Mouse (Mus musculus) embryo, embryonic 11.5 days (tissue): ENCODE measurements around the gene Ndufab1.
A peak's percentile ranks its signal among the peaks of the same experiment; 100 is the strongest.

Source experiments
- DNase-seq: peaks from one replicate; pipeline ENCODE4 v3.0.0-alpha.2; 2012; ENCODE audit warnings: low read depth, low spot score

Ndufab1 gene

DNA sequence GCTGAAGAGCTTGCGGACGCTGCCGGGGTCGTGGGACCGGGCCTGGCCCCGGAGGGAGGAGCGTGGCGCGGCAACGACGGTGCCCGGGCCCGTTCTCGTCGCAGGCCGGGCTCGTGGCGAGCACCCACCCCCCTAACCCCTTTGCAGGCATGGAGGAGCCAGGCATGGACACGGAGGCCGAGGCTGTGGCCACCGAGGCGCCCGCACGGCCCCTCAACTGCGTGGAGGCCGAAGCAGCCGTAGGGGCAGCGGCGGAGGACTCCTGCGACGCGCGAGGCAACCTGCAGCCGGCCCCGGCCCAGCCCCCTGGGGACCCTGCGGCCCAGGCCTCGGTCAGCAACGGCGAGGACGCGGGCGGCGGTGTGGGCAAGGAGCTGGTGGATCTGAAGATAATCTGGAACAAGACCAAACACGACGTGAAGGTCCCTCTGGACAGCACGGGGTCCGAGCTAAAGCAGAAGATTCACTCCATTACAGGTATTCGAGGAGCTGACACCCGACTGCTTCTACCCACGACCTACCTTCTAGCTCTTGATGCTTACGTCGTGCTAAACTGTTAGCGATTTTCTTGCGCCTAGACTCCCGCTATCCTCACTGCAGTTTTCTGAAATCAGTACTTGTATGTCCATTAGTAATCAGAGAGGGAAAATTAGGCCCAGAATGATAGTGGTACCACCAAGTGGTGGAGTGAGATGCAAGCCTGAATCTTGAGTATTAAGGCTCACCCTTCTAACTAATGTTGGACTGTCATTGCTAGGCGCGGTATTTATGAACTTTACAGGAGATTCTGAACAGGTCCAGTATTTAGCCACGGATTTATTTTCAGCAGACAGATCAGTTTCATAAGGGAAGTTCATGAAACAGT, 33.9 kb downstream of the Ndufab1 start:
- no peak for DNase-seq

DNA sequence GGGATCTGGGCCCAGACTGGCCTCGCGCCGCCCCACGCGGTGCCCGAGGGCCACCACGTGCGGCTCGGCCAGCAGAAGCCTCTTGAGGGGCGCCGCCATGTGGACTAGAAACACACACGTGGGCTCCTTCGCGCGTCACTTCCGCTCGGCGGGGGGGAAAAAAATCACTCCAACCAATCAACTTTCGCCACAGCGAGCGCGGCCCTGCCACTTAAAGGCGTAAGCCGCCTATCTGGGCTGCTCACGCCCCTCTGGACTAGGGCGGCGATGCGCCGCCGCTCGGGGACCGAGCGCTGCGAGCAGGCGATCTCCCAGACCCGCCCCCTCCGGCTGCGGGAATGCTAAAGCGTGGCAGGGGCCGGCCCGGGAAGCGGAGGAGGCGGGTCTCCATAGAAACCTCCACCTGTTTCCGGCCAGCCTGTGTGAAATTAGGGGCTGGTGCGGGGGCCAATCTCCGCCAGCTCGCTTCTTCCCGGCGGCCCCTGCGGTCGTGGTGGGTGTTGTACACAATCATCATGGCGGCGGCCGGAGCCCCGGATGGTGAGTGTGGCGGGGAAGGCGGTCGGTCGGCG, 34.7 kb downstream of the Ndufab1 start, which contains the start of the genes Ubfd1 and Ears2:
Gene Ubfd1 (plus strand): TSS at position 231 of the 572 bp plus-strand sequence.
Gene Ears2 (minus strand): TSS at position 319 of the 572 bp plus-strand sequence.
- DNase-seq, result peak; percentile 95

DNA sequence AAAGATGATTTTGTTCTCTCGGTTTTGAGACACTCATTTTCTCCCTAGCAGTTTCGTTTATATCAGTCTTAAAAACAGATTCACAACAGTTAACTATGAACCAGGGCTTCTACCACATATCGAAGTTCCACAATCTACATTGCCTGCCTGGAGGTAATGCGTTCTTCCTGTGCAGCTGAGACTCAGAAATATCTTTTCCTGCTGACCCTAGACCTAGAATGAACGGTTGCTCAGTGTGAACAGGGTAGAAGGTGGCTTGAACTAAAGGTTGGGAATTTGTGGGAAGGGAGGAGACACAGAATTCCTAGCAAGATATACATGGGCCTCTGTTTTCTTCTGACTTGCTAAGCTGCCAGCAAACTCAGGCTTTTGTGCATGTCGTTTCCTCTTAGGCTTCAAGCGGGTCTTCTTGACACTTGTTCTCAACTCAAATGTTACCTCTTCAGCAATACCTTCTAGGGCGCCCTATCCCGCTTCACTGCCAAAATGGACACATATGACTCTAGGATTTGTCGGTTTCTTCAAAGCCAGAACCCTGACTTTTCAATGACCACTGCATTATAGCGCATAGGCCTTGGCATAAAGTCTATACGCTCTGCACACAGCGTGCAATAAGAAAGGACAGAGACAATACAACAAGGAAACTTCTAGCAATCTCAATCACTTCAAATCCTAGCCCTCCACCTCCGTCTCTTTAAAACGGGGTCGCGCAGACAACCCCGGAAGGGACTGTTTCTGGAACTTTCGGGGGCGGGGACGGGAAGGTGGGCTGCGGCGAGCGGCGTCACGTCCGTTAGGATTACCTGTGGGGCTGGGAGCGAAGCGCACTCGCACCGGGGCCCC, 35.4 kb downstream of the Ndufab1 start:
- no peak for DNase-seq

GRCm38 (mm10) chr7:122065656-122066055, 36.0 kb downstream of the Ndufab1 start:
- no peak for DNase-seq

- no peak for DNase-seq
Observed at GRCm38 (mm10) chr7:122056633-122057032, 45.1 kb downstream of the Ndufab1 start.

DNA sequence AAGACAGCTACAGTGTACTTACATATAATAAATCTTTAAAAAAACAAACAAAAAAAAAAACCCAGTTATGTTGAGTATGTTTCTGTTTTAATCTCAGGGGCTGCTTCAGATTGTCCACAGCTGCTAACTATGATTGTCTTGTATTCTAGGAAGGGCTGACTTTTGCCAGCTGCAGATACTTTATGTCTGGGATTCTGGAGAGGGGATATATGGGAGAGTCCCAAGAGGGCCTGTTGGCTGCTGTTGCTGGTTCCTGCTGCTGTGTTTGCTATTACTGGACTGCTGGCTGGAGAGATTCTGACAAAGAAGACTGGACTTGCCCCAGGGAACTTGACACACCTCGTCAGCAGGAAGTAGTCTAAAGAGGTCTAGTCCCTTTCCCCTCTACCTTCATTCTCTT, 50.9 kb downstream of the Ndufab1 start:
- DNase-seq, result no peak

GRCm38 (mm10) chr7:122048191-122048590, 53.5 kb downstream of the Ndufab1 start:
- no peak for DNase-seq

GRCm38 (mm10) chr7:122046813-122047212, 54.9 kb downstream of the Ndufab1 start:
- no peak for DNase-seq

DNA sequence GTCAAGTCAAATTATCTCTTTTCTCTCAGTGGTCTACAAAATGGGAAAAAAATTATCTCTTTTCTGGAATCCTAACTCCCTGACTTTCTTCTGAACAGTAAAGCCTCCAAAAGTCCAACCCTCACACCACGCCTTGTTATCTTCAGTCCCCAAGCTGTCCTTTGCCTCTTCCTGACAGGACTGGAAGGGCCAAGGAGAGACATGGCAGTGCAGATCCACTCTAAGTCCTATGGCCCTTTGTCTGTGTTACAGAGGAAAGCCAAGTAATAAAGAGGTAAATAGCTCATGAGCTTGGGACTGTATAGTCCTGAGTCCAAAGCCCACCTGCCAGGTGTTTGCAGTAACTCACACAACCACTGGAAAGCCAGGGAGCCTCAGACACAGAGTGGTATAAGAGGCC, 56.0 kb downstream of the Ndufab1 start:
- DNase-seq, result no peak

- no peak for DNase-seq
Observed at GRCm38 (mm10) chr7:122045181-122045634, 56.5 kb downstream of the Ndufab1 start.

- DNase-seq, result no peak
Observed at GRCm38 (mm10) chr7:122044106-122044505, 57.6 kb downstream of the Ndufab1 start.
